Mouse (Mus musculus) CH12F3 (cell line): Measurements from ENCODE around the gene Sowahb.
"Not testable (repeated sequence)": the region's sequence is repeated elsewhere in the genome, so short reads cannot be mapped to it uniquely, and the experiment has no call there.

Experiments
- in situ Hi-C: fragments of 300-500 bp; cut with MboI; formaldehyde crosslinking; loops from 2 replicates; pipeline ENCODE4 v1.14.3; 2020; ENCODE audit warnings: low sequenced_read_pairs

The Sowahb gene

GRCm38 (mm10) chr5:93043688-93044583, 886 bp downstream of the Sowahb start:
- in situ Hi-C loops = no loop called here

- in situ Hi-C loops = no loop called here
These were observed 1.8 kb downstream of the Sowahb start for GRCm38 (mm10) chr5:93042831-93043687.

- in situ Hi-C loops = no loop called here
These were observed 2.8 kb downstream of the Sowahb start for GRCm38 (mm10) chr5:93042031-93042430.

DNA sequence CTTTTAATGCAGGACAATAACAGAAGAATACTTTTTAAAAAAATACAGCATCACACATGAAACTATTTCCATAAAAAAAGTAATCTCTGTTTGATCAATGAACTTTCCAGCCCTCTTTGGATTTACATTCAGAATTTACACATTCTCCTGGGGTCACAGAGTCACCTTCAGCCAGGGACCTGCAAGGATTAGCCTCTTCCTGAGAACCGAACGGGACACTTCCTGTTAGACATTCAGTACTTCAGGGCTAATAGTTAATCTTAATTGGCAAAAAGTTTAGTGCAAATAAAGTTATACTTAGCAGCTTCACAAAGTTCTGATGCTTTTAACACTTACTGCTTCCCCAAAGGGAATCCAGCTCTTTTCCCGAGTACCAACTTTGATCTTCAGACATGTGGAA, 3.5 kb downstream of the Sowahb start:
- in situ Hi-C loops = no loop called here

- in situ Hi-C loops = no loop called here
These were observed 4.7 kb downstream of the Sowahb start for GRCm38 (mm10) chr5:93040095-93040494.

GRCm38 (mm10) chr5:93036254-93036653, 8.6 kb downstream of the Sowahb start:
- in situ Hi-C loops = no loop called here

DNA sequence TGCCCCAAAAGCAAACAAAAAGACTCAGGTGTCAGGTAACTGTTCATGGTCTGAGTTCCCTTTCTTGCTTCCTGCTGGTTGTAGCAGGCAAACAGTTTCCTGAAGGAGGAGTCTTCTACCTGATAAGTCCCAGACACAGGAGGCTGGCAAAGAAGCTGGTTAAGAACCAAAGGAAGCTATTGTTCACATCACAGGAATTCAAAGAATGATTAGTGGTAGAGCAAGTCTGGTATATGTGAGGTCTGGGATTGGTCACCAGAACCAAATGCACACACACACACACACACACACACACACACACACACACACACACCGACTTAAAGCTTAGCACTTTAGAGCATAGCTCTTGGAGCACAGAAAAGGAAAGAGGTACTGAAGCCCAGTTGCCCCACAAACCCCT, 9.5 kb downstream of the Sowahb start:
- in situ Hi-C loops = no loop called here

DNA sequence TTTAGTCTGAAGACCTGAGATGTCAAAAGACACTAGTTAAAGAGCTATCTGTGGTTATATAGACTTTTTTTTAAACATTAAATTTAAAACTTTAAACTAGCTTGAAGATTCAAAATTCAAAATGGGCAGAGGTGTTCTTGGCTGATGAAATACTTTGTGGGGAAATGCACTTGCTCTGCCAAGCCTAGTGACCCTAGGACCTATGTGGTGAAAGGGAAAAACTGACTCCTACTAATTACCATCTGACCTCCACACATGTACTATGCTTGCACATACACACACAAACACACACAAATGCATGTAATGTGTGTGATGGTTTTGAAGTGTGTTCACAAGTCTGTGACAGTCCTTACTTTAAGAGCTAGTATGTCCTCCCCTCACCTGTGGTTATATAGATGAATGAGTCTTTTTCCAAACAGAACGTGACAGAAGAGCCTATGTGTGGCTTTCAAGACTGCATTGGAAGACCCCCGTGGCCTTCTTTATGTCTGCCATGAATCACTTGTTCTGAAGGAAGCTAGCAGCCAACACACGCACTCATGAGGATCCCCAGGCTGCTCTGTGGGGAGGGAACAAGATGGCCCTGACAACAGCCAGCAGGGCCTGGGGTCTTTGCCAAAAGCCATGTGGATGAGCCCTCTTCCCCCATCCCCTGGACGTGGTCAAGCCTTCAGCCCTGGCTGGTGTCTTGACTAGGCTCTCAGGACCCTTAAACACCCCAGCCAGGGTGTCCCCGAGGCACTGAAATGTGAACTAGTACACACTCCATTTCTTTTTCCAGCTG, 11.5 kb downstream of the Sowahb start:
- in situ Hi-C loops = no loop called here

GRCm38 (mm10) chr5:93032621-93033020, 12.2 kb downstream of the Sowahb start:
- in situ Hi-C loops = no loop called here

GRCm38 (mm10) chr5:93030869-93031268, 14.0 kb downstream of the Sowahb start:
- in situ Hi-C loops = no loop called here

GRCm38 (mm10) chr5:93030411-93030810, 14.4 kb downstream of the Sowahb start:
- in situ Hi-C loops = no loop called here

DNA sequence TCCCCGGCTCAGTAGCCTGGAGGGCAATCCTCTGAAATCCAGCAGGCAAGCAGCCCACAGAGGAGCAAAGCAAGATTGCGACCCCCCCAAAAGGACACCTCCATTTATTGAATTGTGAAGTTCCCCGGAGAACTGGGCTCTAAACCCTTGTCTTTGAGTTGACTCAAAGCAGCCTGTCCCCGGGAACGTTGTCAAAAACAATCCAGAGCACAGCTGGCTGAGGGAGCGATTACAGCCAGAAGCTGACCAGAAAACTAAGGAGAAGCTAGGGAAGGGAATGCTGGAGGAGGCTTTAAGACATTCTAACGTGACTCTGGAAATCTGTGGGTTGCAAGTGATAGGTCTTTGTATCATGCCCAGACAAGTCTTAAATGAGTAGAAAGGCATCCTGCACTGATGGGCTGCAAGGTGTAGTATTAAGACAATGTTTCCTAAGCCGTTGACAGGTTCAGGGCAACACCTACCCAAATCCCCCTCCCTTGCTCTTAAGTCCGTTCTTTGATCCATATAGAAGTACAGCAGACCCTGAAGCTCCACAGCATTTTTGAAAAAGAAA, 17.6 kb downstream of the Sowahb start:
- in situ Hi-C loops = no loop called here

DNA sequence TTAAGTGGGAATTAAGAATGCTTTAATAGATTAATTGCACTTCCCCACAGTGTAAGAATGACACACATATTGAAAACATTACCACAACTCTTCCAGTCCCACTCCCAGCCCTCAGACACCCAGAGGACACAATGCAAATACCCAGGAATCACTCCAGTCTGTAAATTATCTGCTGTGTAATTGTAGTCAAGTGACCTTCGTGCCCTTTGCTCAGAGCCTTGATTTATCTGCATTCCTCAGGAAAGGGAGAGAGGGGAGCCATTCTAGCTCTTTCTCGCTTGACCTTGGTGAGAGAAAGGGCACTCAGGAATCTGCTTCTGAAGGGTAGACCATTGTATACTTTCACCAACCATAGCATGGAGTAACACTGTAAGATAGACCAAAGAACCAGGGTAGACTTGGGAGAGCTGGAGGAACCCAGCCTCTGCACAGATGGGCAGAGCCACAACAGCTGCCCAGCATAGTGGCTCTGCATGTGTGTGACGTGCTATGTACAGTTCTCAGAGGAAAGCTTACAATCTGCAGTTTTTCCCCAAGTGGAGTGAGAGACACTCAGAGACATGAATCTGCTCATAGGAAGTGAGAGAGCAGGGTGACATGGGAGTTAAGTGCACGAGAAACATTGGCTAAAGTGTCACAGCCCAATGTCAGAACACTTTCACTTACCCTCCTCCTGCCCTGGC, 18.2 kb downstream of the Sowahb start:
- in situ Hi-C loops = no loop called here

DNA sequence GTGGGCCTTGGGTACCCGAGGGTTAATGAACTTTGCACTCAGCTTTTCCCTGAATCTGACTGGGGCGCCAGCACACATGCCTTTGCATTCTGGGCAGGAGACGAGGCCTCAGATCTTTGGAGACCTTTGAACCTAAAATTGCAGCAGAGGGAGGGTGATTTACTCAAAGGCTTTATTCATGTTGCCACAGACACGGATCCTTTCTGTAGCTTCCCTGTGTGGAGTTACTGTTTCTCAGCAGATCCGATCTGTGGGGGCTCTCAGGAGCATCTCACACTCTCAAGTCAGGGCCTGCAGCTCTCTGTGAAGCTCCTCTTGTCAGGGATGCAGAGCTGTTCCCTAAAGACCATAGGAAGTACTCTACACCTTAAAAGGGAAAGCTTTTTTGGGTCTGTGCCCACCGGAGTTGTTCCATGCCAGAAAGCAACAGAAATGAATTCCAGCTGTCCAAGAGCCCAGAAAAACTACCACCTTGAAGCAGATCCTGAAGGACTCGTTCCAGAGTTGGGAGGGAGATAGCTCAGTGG, 20.0 kb downstream of the Sowahb start:
- in situ Hi-C loops = no loop called here

GRCm38 (mm10) chr5:93022126-93022797, 22.6 kb downstream of the Sowahb start:
- in situ Hi-C loops = no loop called here

DNA sequence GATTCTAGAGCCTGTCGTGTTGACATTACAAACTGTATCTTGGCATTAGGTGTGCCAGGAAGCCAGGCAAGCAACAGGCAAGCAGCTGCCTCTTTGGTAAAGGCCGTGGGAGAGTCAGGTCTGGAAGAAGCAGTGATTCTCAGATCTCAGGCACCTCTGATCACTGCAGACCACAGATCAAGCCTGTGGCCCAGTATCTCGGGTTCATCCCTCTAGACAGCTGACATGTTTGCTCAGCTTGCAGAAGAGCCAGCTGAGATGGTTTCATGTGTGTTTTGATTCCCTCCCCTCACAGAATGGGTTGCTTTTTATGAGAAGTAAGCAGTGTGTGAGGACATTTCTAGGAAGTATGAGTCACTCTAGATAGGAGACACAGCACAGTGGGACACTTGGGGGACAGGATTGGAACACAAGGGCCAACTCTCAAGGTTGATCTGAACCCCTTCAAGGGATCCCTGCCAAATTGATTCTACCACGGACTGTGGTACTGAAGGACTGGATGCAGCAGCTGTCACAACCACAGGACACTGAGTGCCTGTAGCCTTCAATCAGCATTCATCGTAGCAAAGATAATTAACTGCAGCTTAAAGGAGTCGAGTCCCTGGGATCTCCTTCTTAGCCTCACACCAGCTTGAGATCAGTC, 24.7 kb downstream of the Sowahb start:
- in situ Hi-C loops = no loop called here

DNA sequence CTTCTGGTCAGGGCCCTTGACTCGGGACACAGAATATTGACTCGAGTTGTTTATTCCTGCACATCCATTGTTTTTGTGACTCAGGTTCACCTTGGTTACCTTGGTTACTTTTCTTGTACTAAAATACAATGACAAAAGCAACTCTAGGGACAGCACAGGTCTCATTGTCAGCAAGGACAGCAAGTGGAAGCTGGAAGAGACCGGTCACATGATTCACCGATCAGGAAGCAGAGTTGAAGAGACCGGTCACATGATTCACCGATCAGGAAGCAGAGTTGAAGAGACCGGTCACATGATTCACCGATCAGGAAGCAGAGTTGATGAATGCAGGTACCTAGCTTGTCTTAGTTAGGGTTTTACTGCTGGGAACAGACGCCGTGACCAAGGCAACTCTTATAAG, 25.6 kb downstream of the Sowahb start:
- in situ Hi-C loops = not testable (repeated sequence)

DNA sequence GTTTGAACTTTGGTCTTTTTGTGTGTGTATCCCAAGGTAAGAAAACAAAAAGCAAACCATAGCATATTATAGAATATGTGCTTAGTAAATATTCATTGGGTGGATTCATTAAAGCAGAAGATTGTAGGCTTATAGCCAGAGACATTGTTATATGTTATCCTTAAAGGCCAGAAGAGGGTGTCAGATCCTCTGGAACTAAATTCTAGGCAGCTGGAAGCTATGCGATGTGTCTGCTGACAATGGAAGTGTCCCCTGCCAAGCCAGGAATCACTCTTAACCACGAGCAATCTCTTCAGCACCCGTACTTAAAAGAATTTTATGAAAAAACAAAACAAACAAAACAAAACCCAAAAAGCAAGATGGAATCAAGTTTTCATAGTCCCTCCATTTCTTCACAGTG, 27.1 kb downstream of the Sowahb start:
- in situ Hi-C loops = no loop called here

GRCm38 (mm10) chr5:93008256-93008655, 36.6 kb downstream of the Sowahb start:
- in situ Hi-C loops = no loop called here
